Mouse (Mus musculus) hindlimb bud, embryonic 11.5 days (tissue): ENCODE data around the gene Zfp423.

Source experiments
- DNase-seq: peaks from one replicate; pipeline ENCODE4 v3.0.0-alpha.2; 2012; ENCODE audit warnings: low read depth, low spot score; ENCODE audit errors: extremely low spot score

The Zfp423 gene

GRCm38 (mm10) chr8:87959320-87959920 is at the start of gene Zfp423:
Gene Zfp423 (minus strand): TSS chr8:87959595.
- no peak for DNase-seq

- DNase-seq = no peak
Measured at GRCm38 (mm10) chr8:88006811-88007210, 47.4 kb upstream of the Zfp423 start.

GRCm38 (mm10) chr8:87984778-87985177 is 25.4 kb upstream of the Zfp423 start:
- DNase-seq = no peak

GRCm38 (mm10) chr8:87984032-87984431 is 24.6 kb upstream of the Zfp423 start:
- no peak for DNase-seq

GRCm38 (mm10) chr8:87982936-87983335 is 23.5 kb upstream of the Zfp423 start:
- no peak for DNase-seq

- DNase-seq = no peak
Measured at GRCm38 (mm10) chr8:87975466-87975809, 16.0 kb upstream of the Zfp423 start.

GRCm38 (mm10) chr8:87974759-87975465 is 15.5 kb upstream of the Zfp423 start:
- no peak for DNase-seq

- DNase-seq = no peak
Measured at GRCm38 (mm10) chr8:87974122-87974758, 14.8 kb upstream of the Zfp423 start.

GRCm38 (mm10) chr8:87967866-87968620 is 8.6 kb upstream of the Zfp423 start:
- no peak for DNase-seq

GRCm38 (mm10) chr8:87967057-87967820 is 7.8 kb upstream of the Zfp423 start:
- DNase-seq = no peak

- no peak for DNase-seq
Measured at GRCm38 (mm10) chr8:87962514-87963225, 3.3 kb upstream of the Zfp423 start.

- no peak for DNase-seq
Measured at GRCm38 (mm10) chr8:87961680-87962513, 2.5 kb upstream of the Zfp423 start.

- DNase-seq = no peak
Measured at GRCm38 (mm10) chr8:87961108-87961507, 1.7 kb upstream of the Zfp423 start.

GRCm38 (mm10) chr8:87960061-87960749 is 810 bp upstream of the Zfp423 start:
- DNase-seq = no peak

GRCm38 (mm10) chr8:87958451-87959319 is 710 bp downstream of the Zfp423 start:
- DNase-seq = no peak

GRCm38 (mm10) chr8:87957871-87958450 is 1.4 kb downstream of the Zfp423 start:
- DNase-seq = no peak

GRCm38 (mm10) chr8:87956001-87956400 is 3.4 kb downstream of the Zfp423 start:
- no peak for DNase-seq
